Mouse (Mus musculus) spleen, embryonic (tissue): ENCODE data around the gene Shcbp1l.
"Not testable (repeated sequence)": the region's sequence is repeated elsewhere in the genome, so short reads cannot be mapped to it uniquely, and the experiment has no call there.

Experiments
- CTCF ChIA-PET: fragments of 350-600 bp; sonication (Branson Sonifier 250); formaldehyde crosslinking; loops from one replicate; lab custom pipeline; 2022; lab: Charles Lee

The Shcbp1l gene

GRCm38 (mm10) chr1:153417805-153418204 lies 7.2 kb upstream of the Shcbp1l start:
- CTCF ChIA-PET, result not testable (repeated sequence)

GRCm38 (mm10) chr1:153424271-153424670 lies 691 bp upstream of the Shcbp1l start:
- CTCF ChIA-PET, result interaction anchor here (0.6 to 1.3 kb wide), 2 partner anchors 9 to 22 kb away, joined by 3 read pairs; no protein-coding TSS in a partner anchor

- CTCF ChIA-PET, result no interaction called here
Measured at GRCm38 (mm10) chr1:153431158-153431557, 6.2 kb downstream of the Shcbp1l start.

- CTCF ChIA-PET, result interaction anchor here (0.7 kb wide), 1 partner anchor 696 kb away, joined by 3 read pairs; no protein-coding TSS in a partner anchor
Measured at GRCm38 (mm10) chr1:153431701-153432100, 6.7 kb downstream of the Shcbp1l start.

- CTCF ChIA-PET, result interaction anchor here (0.7 kb wide), 1 partner anchor 696 kb away, joined by 3 read pairs; no protein-coding TSS in a partner anchor
Measured at GRCm38 (mm10) chr1:153432329-153432728, 7.4 kb downstream of the Shcbp1l start.

GRCm38 (mm10) chr1:153433851-153434589 lies 9.1 kb downstream of the Shcbp1l start:
- CTCF ChIA-PET, result interaction anchor here (1.1 kb wide), 1 partner anchor 9 kb away, joined by 3 read pairs; the partner anchor contains the start of gene Shcbp1l

GRCm38 (mm10) chr1:153437536-153437935 lies 12.6 kb downstream of the Shcbp1l start:
- CTCF ChIA-PET, result no interaction called here

- CTCF ChIA-PET, result no interaction called here
Measured at GRCm38 (mm10) chr1:153440752-153441151, 15.8 kb downstream of the Shcbp1l start.

- CTCF ChIA-PET, result no interaction called here
Measured at GRCm38 (mm10) chr1:153441656-153442055, 16.7 kb downstream of the Shcbp1l start.

GRCm38 (mm10) chr1:153443019-153443418 lies 18.1 kb downstream of the Shcbp1l start:
- CTCF ChIA-PET, result no interaction called here

- CTCF ChIA-PET, result no interaction called here
Measured at GRCm38 (mm10) chr1:153443632-153444031, 18.7 kb downstream of the Shcbp1l start.

- CTCF ChIA-PET, result interaction anchor here (0.7 kb wide), 1 partner anchor 22 kb away, joined by 3 read pairs; no protein-coding TSS in a partner anchor
Measured at GRCm38 (mm10) chr1:153446120-153446831, 21.3 kb downstream of the Shcbp1l start.

- CTCF ChIA-PET, result interaction anchor here (1.0 kb wide), 1 partner anchor 15 kb away, joined by 3 read pairs; no protein-coding TSS in a partner anchor
Measured at GRCm38 (mm10) chr1:153451237-153452154, 26.5 kb downstream of the Shcbp1l start.

- CTCF ChIA-PET, result no interaction called here
Measured at GRCm38 (mm10) chr1:153453146-153453642, 28.2 kb downstream of the Shcbp1l start.

GRCm38 (mm10) chr1:153456137-153456536 lies 31.2 kb downstream of the Shcbp1l start:
- CTCF ChIA-PET, result no interaction called here

GRCm38 (mm10) chr1:153461796-153462195 lies 36.8 kb downstream of the Shcbp1l start:
- CTCF ChIA-PET, result interaction anchor here (0.7 kb wide), 1 partner anchor 295 kb away, joined by 3 read pairs; no protein-coding TSS in a partner anchor

GRCm38 (mm10) chr1:153479296-153479695 lies 54.3 kb downstream of the Shcbp1l start:
- CTCF ChIA-PET, result interaction anchor here (0.7 kb wide), 1 partner anchor 10 kb away, joined by 3 read pairs; no protein-coding TSS in a partner anchor

- CTCF ChIA-PET, result no interaction called here
Measured at GRCm38 (mm10) chr1:153480386-153481024, 55.5 kb downstream of the Shcbp1l start.

GRCm38 (mm10) chr1:153481025-153481412 lies 56.1 kb downstream of the Shcbp1l start:
- CTCF ChIA-PET, result no interaction called here

- CTCF ChIA-PET, result no interaction called here
Measured at GRCm38 (mm10) chr1:153485201-153485796, 60.3 kb downstream of the Shcbp1l start.
